Mouse (Mus musculus) liver, embryonic 16.5 days (tissue): Measurements from ENCODE around the gene Add2. TPM values are rescaled to one million over a fixed set of nuclear protein-coding genes. Genes with fewer than 3 reads are reported as not detected.

ENCODE experiments used
- ATAC-seq: fragments of 200-750 bp; cut with Nextera tagmentation; 2 replicates; pipeline ENCODE4 v1.8.0; 2017; ENCODE audit warnings: low read depth, mild to moderate bottlenecking, moderate number of reproducible peaks, moderate library complexity
- H3K27ac ChIP-seq: fragments of 300-500 bp; sonication (generic); 2 replicates; pipeline ENCODE4 v1.5.1; 2014; ENCODE audit warnings: mild to moderate bottlenecking, low read length
- H3K27me3 ChIP-seq: fragments of 300-500 bp; sonication (generic); 2 replicates; pipeline ENCODE4 v1.6.1; 2014; ENCODE audit warnings: low read depth, low read length, mixed read lengths; ENCODE audit not compliant: control insufficient read depth, insufficient read depth
- H3K36me3 ChIP-seq: fragments of 300-500 bp; sonication (generic); 2 replicates; pipeline ENCODE4 v1.6.1; 2014; ENCODE audit warnings: mild to moderate bottlenecking; ENCODE audit not compliant: control insufficient read depth, insufficient read depth
- H3K4me1 ChIP-seq: fragments of 300-500 bp; sonication (generic); 2 replicates; pipeline ENCODE4 v1.6.1; 2014; ENCODE audit warnings: low read depth, low read length, mixed read lengths; ENCODE audit not compliant: control insufficient read depth
- H3K4me2 ChIP-seq: fragments of 300-500 bp; sonication (generic); 2 replicates; pipeline ENCODE4 v1.6.1; 2014; ENCODE audit warnings: low read depth, low read length, mixed read lengths
- H3K4me3 ChIP-seq: fragments of 300-500 bp; sonication (generic); 2 replicates; pipeline ENCODE4 v1.5.1; 2014; ENCODE audit warnings: low read depth, mild to moderate bottlenecking, low read length
- H3K9ac ChIP-seq: fragments of 300-500 bp; sonication (generic); 2 replicates; pipeline ENCODE4 v1.6.1; 2014; ENCODE audit warnings: low read depth, low read length
- H3K9me3 ChIP-seq: fragments of 300-500 bp; sonication (generic); replicated peaks from 2 replicates; pipeline ENCODE4 v1.6.1; 2016; ENCODE audit warnings: low read length; ENCODE audit not compliant: control insufficient read depth
- WGBS: fragments of 180-500 bp; shearing (Covaris S2); extraction: QIAGEN DNeasy Blood & Tissue Kit; methylation state at CpG from one replicate; pipeline ENCODE4 v1.1.7; 2014; ENCODE audit not compliant: insufficient replicate concordance; 5-methylcytosine and 5-hydroxymethylcytosine counted together
- polyA plus RNA-seq: library from polyadenylated mRNA; unstranded; fragments of >200 nt; fragmentation: Nextera tagmentation; extraction: Ambion mirVana; gene quantifications from 2 replicates; pipeline ENCODE4 v1.2.1, GENCODE M21; 2015

Gene Add2
- polyA plus RNA-seq, 1 experiment from 2014 or later = 93.6 TPM

- H3K27ac ChIP-seq = no peak overlapping the region
- H3K4me3 ChIP-seq = no peak overlapping the region
- H3K9ac ChIP-seq = no peak overlapping the region
- H3K9me3 ChIP-seq = no peaks in the 10 kb centered on the region
- WGBS = 42% methylated on average over 4 of the region's 4 CpGs
- no peaks in the 10 kb centered on the region for H3K27me3 ChIP-seq
- no peak for ATAC-seq
- H3K36me3 ChIP-seq = no peaks in the 10 kb centered on the region
- H3K4me2 ChIP-seq = no peak overlapping the region
- H3K4me1 ChIP-seq = no peaks in the 10 kb centered on the region
Measured at GRCm38 (mm10) chr6:86169166-86169565, 140.7 kb downstream of the Add2 start.

Other genes starting within 250 kb of the Add2 start
- not detected in 2 replicates for gene Nat8f6, start 207.7 kb upstream of the Add2 start, polyA plus RNA-seq
- gene Nat8f5, start 207.7 kb upstream of the Add2 start, polyA plus RNA-seq = not detected in 2 replicates
- 0.08 and 0.12 TPM in 2 replicates for gene Nat8, start 196.6 kb upstream of the Add2 start, polyA plus RNA-seq
- not detected in 2 replicates for gene Nat8f2, start 159.5 kb upstream of the Add2 start, polyA plus RNA-seq
- gene Nat8f4, start 123.8 kb upstream of the Add2 start, polyA plus RNA-seq = 1.7 and 2.0 TPM in 2 replicates
- gene Tprkb, start 116.8 kb upstream of the Add2 start, polyA plus RNA-seq = 17.2 and 19.1 TPM in 2 replicates
- gene Nat8f1, start 113.0 kb upstream of the Add2 start, polyA plus RNA-seq = 19.1 and 20.5 TPM in 2 replicates
- 20.7 and 28.1 TPM in 2 replicates for gene Dusp11, start 67.0 kb upstream of the Add2 start, polyA plus RNA-seq
- gene Figla, start 12.5 kb upstream of the Add2 start, polyA plus RNA-seq = not detected in 2 replicates
- gene Tgfa, start 166.5 kb downstream of the Add2 start, polyA plus RNA-seq = 2.3 and 2.4 TPM in 2 replicates